In the genomic region with DNA sequence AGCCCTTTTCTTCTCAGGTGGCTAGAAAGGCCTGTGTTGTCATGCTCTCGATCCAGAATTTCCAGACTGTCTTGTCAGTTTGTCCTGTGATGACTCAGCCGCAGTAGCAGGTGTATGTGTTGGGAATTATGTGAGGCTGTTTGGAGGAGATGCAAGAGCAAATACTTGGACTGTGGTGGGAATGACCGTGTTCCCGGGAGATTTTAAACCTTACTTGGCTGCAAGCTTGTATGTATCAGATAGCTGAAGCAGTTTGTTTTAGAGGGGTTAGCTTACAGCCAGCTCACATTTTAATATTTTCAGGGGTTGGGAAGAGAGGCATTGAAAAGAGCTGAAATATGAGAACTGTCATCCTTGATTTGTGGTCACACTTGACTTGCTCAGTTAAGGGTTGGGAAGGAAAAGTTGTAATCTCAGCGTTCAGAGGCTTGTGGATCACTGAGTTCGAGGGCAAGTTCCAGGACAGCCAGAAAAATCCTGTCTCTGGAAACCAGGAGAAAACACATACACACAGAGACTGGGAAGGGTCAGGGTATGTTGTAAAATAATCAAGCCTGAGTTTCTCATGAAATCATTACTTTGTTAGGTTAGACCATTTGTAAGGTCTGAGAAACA, we compare ENCODE assay signal across 8 mouse cellular contexts. TPM values are rescaled to one million over a fixed set of nuclear protein-coding genes. Genes with fewer than 3 reads are reported as not detected.
A peak's percentile ranks its signal among the peaks of the same experiment; 100 is the strongest.
DNase-seq lines count a peak whose midpoint lies in the region; ATAC-seq lines count a peak whose summit lies in the region.

No protein-coding gene starts in this region.

- H3K36me3 ChIP-seq in liver, embryonic 11.5 days (ENCODE audit: control insufficient read depth, insufficient read depth, low read length) = peaks cover 20% of the 10 kb centered on the region
- H3K36me3 ChIP-seq in forebrain, embryonic 12.5 days (replicated peaks) = peaks cover 25% of the 10 kb centered on the region
- peaks cover 36% of the 10 kb centered on the region for H3K36me3 ChIP-seq in limb, embryonic 12.5 days
- H3K36me3 ChIP-seq in stomach, embryonic 15.5 days = peaks cover 26% of the 10 kb centered on the region

- DNase-seq in liver, embryonic 11.5 days (ENCODE audit: low spot score) = no peak
- no peak for DNase-seq in liver
- DNase-seq in right cerebral cortex, postnatal 10 days (ENCODE audit: low spot score in 2 of 2) = no peak
- DNase-seq in T-cell, adult 2 months (ENCODE audit: low spot score) = no peak
- DNase-seq in heart, adult 18-20 months = no peak

- H3K27me3 ChIP-seq in liver, embryonic 11.5 days (replicated peaks; ENCODE audit: control insufficient read depth, insufficient read depth, low read length) = no peaks in the 10 kb centered on the region
- H3K27me3 ChIP-seq in forebrain, embryonic 12.5 days = no peaks in the 10 kb centered on the region
- H3K27me3 ChIP-seq in limb, embryonic 12.5 days = no peaks in the 10 kb centered on the region
- no peaks in the 10 kb centered on the region for H3K27me3 ChIP-seq in stomach, embryonic 15.5 days (replicated peaks)

- peaks cover 19% of the 10 kb centered on the region for H3K4me1 ChIP-seq in liver, embryonic 11.5 days (replicated peaks; ENCODE audit: control insufficient read depth, insufficient read depth, low read length)
- H3K4me1 ChIP-seq in forebrain, embryonic 12.5 days = peaks cover 32% of the 10 kb centered on the region
- H3K4me1 ChIP-seq in limb, embryonic 12.5 days (replicated peaks) = peaks cover 27% of the 10 kb centered on the region
- peaks cover 16% of the 10 kb centered on the region for H3K4me1 ChIP-seq in stomach, embryonic 15.5 days

- H3K4me2 ChIP-seq in liver, embryonic 11.5 days = peak overlapping the region; percentile 77
- H3K4me2 ChIP-seq in forebrain, embryonic 12.5 days = peak overlapping the region; percentile 69
- peak overlapping the region; percentile 83 for H3K4me2 ChIP-seq in limb, embryonic 12.5 days
- H3K4me2 ChIP-seq in stomach, embryonic 15.5 days = peak overlapping the region; percentile 62

- H3K9me3 ChIP-seq in liver, embryonic 11.5 days (ENCODE audit: control insufficient read depth, low read length) = no peaks in the 10 kb centered on the region
- H3K9me3 ChIP-seq in forebrain, embryonic 12.5 days = no peaks in the 10 kb centered on the region
- no peaks in the 10 kb centered on the region for H3K9me3 ChIP-seq in limb, embryonic 12.5 days
- H3K9me3 ChIP-seq in stomach, embryonic 15.5 days = no peaks in the 10 kb centered on the region

- ATAC-seq in liver, embryonic 11.5 days (replicated peaks; ENCODE audit: low FRiP score) = no peak
- ATAC-seq in forebrain, embryonic 12.5 days (ENCODE audit: low FRiP score) = no peak
- ATAC-seq in limb, embryonic 12.5 days (ENCODE audit: insufficient number of reproducible peaks, insufficient read depth, low FRiP score, low TSS enrichment, low read depth) = no peak
- no peak for ATAC-seq in stomach, embryonic 15.5 days (ENCODE audit: insufficient read depth, low FRiP score, low read depth)

- H3K9ac ChIP-seq in liver, embryonic 11.5 days (ENCODE audit: low read depth, low read length) = peak overlapping the region; percentile 3; the same call in 1 of the 2 replicates
- peak overlapping the region; percentile 88; the same call in 1 of the 2 replicates for H3K9ac ChIP-seq in forebrain, embryonic 12.5 days
- H3K9ac ChIP-seq in limb, embryonic 12.5 days (replicated peaks) = 0 out of 2 replicates have a peak overlapping the region, but pooled peaks have one; percentile 90
- H3K9ac ChIP-seq in stomach, embryonic 15.5 days = no peak overlapping the region

- no peak overlapping the region for H3K27ac ChIP-seq in liver, embryonic 11.5 days (ENCODE audit: low read depth, low read length)
- H3K27ac ChIP-seq in forebrain, embryonic 12.5 days = no peak overlapping the region
- 0 out of 2 replicates have a peak overlapping the region, but pooled peaks have one; percentile 12 for H3K27ac ChIP-seq in limb, embryonic 12.5 days
- H3K27ac ChIP-seq in stomach, embryonic 15.5 days = no peak overlapping the region

- WGBS in liver, embryonic 11.5 days = 88% methylated on average over 6 of the region's 6 CpGs
- WGBS in forebrain, embryonic 12.5 days = 89% methylated on average over 6 of the region's 6 CpGs
- WGBS in limb, embryonic 12.5 days = 79% methylated on average over 6 of the region's 6 CpGs
- 66% methylated on average over 6 of the region's 6 CpGs for WGBS in stomach, embryonic 15.5 days

- 0 out of 2 replicates have a peak overlapping the region, but pooled peaks have one; percentile 87 for H3K4me3 ChIP-seq in liver, embryonic 11.5 days (ENCODE audit: low read depth, low read length)
- H3K4me3 ChIP-seq in forebrain, embryonic 12.5 days (replicated peaks) = no peak overlapping the region
- H3K4me3 ChIP-seq in limb, embryonic 12.5 days (replicated peaks) = peak overlapping the region; percentile 87; the same call in 1 of the 2 replicates
- H3K4me3 ChIP-seq in stomach, embryonic 15.5 days (replicated peaks) = peak overlapping the region; percentile 85; the same call in 1 of the 2 replicates

RNA-seq across cellular contexts. Expression of a gene that starts 2.0 kb away (rescaled TPM):
- 191 and 204 TPM in 2 replicates for polyA plus RNA-seq in liver, embryonic 11.5 days (2014; fragmentation: Nextera tagmentation; extraction: Ambion mirVana)
- 341 and 346 TPM in 2 replicates for polyA plus RNA-seq in forebrain, embryonic 12.5 days (2016; fragmentation: Nextera tagmentation; extraction: Ambion mirVana)
- polyA plus RNA-seq in limb, embryonic 12.5 days (2016; fragmentation: Nextera tagmentation; extraction: Ambion mirVana) = 293 and 317 TPM in 2 replicates
- 248 and 268 TPM in 2 replicates for polyA plus RNA-seq in stomach, embryonic 15.5 days (2015; fragmentation: Nextera tagmentation; extraction: Ambion mirVana)
- 100 to 1,000 TPM; 143 to 157 TPM for total RNA-seq in heart, adult 18-20 months (2021)

RNA-seq across cellular contexts. Expression of a gene that starts 12.0 kb away (rescaled TPM):
- polyA plus RNA-seq in liver, embryonic 11.5 days (2014; fragmentation: Nextera tagmentation; extraction: Ambion mirVana) = 9.0 and 10.2 TPM in 2 replicates
- 6.6 and 7.3 TPM in 2 replicates for polyA plus RNA-seq in forebrain, embryonic 12.5 days (2016; fragmentation: Nextera tagmentation; extraction: Ambion mirVana)
- polyA plus RNA-seq in limb, embryonic 12.5 days (2016; fragmentation: Nextera tagmentation; extraction: Ambion mirVana) = 8.8 and 11.6 TPM in 2 replicates
- polyA plus RNA-seq in stomach, embryonic 15.5 days (2015; fragmentation: Nextera tagmentation; extraction: Ambion mirVana) = 8.2 and 8.3 TPM in 2 replicates
- 10 to 100 TPM; 13.8 to 14.5 TPM for total RNA-seq in heart, adult 18-20 months (2021)

RNA-seq across cellular contexts. Expression of a gene that starts 50.8 kb away (rescaled TPM):
- polyA plus RNA-seq in liver, embryonic 11.5 days (2014; fragmentation: Nextera tagmentation; extraction: Ambion mirVana) = 2.0 and 2.4 TPM in 2 replicates
- 9.4 and 10.5 TPM in 2 replicates for polyA plus RNA-seq in forebrain, embryonic 12.5 days (2016; fragmentation: Nextera tagmentation; extraction: Ambion mirVana)
- 14.7 and 14.8 TPM in 2 replicates for polyA plus RNA-seq in limb, embryonic 12.5 days (2016; fragmentation: Nextera tagmentation; extraction: Ambion mirVana)
- polyA plus RNA-seq in stomach, embryonic 15.5 days (2015; fragmentation: Nextera tagmentation; extraction: Ambion mirVana) = 4.1 and 4.3 TPM in 2 replicates
- total RNA-seq in heart, adult 18-20 months (2021) = 10 to 100 TPM; 15.2 to 23.6 TPM

RNA-seq across cellular contexts. Expression of a gene that starts 58.5 kb away (rescaled TPM):
- polyA plus RNA-seq in liver, embryonic 11.5 days (2014; fragmentation: Nextera tagmentation; extraction: Ambion mirVana) = not detected in 2 replicates
- polyA plus RNA-seq in forebrain, embryonic 12.5 days (2016; fragmentation: Nextera tagmentation; extraction: Ambion mirVana) = not detected in 2 replicates
- polyA plus RNA-seq in limb, embryonic 12.5 days (2016; fragmentation: Nextera tagmentation; extraction: Ambion mirVana) = not detected in 2 replicates
- polyA plus RNA-seq in stomach, embryonic 15.5 days (2015; fragmentation: Nextera tagmentation; extraction: Ambion mirVana) = not detected in 2 replicates
- not detected for total RNA-seq in heart, adult 18-20 months (2021)
